Mouse (Mus musculus) CH12.LX (cell line): Measurements from ENCODE around the gene Eif4g3.

Experiments
- CTCF ChIP-seq, 2 experiments: IDR thresholded peaks in 1 of 2; conservative IDR thresholded peaks in 1 of 2; 2 replicates each; pipeline ENCODE4 v1.5.1; 2011 to 2012; ENCODE audit warnings: low read depth in 2 of 2, low read length in 2 of 2, improper control_type of control experiment in 1 of 2, inconsistent platforms in 1 of 2, mild to moderate bottlenecking in 1 of 2, moderate library complexity in 1 of 2
- ETS1 ChIP-seq: conservative IDR thresholded peaks from 2 replicates; pipeline ENCODE4 v1.6.1; 2012; ENCODE audit warnings: low read depth, mild to moderate bottlenecking, inconsistent platforms, low read length, improper control_type of control experiment, moderate library complexity
- POLR2A ChIP-seq: IDR thresholded peaks from 2 replicates; pipeline ENCODE4 v1.6.1; 2011; ENCODE audit warnings: low read depth, mild to moderate bottlenecking, improper control_type of control experiment, low read length

GRCm38 (mm10) chr4:137964585-137964930 lies 28.3 kb upstream of the Eif4g3 start:
- no peak for TF ChIP-seq CTCF (conservative IDR thresholded peaks at IDR 0.05 in 1 of 2, IDR thresholded peaks at IDR 0.05 in 1 of 2; ENCODE audit: low read depth in 2 of 2, low read length in 2 of 2)
- no peak for TF ChIP-seq POLR2A
- no peak for TF ChIP-seq ETS1
